Mouse (Mus musculus) left cerebral cortex, adult 18-20 months (tissue): ENCODE measurements around the gene D630045J12Rik. TPM values are rescaled to one million over a fixed set of nuclear protein-coding genes. Genes with fewer than 3 reads are reported as not detected.

Experiments
- DNase-seq, 2 experiments: peaks; one replicate each; pipeline ENCODE4 v3.0.0; 2021 to 2022; ENCODE audit warnings: low spot score in 2 of 2, mixed read lengths in 1 of 2
- total RNA-seq, 2 experiments: library from RNA; stranded (reverse); gene quantifications; 2 replicates each; pipeline ENCODE4 v1.2.3; 2021

The D630045J12Rik gene
- total RNA-seq, 2 experiments from 2014 or later = 38.0 to 38.3 TPM

DNA sequence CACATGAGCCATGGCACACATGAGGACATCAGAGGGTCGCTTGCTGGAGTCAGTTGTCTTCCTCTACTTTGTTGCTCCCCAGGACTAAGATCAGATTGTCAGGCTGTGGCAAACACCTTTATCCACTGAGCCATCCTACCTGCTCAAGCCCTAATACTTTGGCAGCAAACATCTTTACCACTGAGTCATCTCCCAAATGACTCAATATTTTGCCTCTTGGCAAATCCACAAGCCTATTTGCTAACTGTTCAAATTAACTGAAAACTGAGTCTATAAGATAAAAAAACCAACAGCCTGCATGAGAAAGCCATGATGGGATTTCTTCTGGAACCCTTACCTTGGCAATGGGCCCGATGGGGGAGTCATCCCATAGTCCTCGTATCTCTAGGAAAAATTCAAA, 114.7 kb downstream of the D630045J12Rik start:
- DNase-seq = no peak

DNA sequence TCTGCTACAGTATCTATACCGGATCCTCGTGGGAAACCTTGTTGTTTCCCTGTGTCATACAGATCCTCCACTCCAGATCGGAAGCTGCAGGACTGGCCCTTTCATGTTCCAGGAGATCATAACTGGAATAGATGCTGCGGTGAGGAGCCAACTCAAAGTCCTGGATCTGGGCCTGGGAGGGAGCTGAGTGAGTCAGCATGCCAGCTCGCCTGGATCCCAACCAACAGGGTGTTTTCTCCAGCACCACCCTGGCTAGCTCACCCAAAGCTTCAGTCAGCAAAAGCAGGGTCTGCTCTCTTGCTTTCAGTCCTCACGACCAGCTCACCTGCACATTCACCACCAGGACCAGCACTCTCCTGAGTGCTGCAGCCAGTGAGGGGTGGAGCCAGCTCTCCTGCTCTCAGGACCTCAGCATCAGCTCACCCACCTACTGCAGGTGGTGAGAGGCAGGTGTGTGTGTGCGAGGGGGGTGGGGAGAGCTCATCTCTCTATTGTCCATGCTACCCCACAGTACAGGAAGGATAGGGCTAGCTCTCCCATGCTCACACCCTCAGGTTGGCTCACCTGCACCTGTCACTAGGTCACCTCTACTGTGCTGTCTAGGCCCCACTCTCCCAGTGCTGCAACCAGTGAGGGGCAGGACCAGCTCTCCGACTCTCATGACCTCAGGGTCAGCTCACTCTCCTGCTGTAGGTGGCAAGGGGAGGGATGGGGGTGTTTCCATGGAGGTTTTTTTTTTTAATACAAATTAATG, 118.8 kb downstream of the D630045J12Rik start:
- DNase-seq = peak; percentile 70 to 82

DNA sequence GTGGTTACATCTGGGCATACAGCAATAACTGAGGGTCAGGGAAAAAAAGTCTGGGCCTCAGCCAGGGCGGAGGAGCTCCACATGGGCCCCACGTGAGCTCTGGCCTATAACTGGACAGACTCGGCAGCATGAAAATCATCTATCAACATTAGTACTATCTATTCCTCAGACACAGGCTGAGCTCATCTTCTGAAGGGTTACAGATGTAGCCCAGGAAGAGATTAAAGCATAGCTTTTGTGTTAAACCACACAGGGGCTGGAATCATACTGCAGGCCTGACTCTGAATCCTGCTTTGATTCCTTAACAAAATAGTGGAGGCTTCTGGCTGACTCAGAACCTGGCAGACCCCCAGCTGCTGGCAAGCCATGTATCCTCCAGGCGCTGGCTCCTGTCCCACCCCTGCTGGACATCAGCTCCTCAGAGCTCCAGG, 122.0 kb downstream of the D630045J12Rik start:
- no peak for DNase-seq

DNA sequence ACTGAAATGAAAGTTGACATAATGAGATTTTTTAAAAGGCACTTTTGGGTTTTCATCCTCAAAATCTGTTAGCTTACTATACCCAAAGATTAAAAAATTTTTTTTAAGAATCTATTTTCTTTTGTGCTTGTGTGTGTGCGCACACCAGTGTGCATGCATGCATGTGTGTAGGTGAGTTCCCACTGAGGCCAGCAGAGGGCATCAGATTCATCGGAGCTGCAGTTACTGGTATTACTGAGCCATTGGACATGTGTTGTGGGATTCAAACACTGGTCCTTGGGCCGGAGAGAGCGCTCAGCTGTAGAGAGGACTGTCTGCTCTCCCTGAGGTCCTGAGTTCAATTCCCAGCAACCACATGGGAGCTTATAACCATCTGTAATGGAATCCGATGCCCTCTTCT, 123.9 kb downstream of the D630045J12Rik start:
- DNase-seq = no peak

DNA sequence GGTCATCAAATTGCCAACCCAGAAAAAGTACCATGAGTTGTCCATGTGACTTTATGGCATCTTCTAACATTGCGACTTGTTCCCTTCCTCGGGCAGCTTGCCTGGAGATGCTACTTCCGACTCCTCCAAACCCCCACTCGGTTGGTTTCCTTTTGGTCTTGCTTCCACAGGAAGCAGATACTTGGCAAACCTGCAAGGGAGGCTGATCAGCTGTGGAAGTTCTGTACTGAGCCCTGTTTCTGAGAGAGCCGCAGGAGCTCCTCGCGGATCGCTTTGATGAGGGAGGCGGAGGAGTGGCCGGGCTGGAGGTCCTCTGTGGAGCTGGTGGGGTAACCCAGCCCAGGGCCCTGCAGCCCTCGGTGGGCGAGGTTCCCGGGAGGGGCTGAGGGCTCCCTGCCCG, 125.7 kb downstream of the D630045J12Rik start:
- DNase-seq = no peak

DNA sequence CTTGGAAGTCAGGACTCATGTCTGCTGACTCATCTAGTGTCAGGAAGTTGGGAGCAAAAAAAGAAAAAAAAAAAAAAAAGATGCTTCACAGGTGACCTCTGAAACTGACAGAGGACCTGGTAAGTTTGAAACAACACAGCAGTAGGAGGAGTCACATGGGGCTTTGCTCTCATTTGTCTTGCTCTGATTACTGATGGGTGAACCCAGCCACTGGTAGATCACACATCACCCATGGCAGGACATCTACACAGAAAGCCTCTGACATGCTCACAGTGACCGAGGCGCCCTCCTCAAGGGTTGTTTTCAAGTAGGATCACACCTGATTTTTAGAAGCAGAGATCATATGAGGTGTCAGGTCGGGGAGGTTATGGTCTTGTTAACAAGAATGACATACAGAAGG, 128.3 kb downstream of the D630045J12Rik start:
- no peak for DNase-seq

DNA sequence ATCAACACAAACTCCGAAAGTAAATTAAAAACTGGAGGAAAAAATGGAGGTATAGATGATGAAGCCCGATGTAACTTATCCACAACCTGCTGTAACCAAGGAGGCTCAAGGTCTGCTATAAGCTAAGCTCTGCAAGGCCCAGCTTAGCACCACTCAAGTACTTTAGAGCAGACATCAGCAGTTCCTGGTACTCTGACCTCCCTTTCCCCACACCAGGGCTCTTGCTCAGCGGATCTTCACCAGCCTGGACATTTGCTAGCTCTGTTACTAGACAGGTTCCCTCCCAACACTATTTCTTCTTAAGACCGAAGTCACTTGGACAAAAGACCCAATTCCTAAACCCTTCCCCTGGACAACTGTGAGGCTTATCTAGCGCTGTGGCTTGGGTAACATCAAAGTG, 128.9 kb downstream of the D630045J12Rik start:
- no peak for DNase-seq

DNA sequence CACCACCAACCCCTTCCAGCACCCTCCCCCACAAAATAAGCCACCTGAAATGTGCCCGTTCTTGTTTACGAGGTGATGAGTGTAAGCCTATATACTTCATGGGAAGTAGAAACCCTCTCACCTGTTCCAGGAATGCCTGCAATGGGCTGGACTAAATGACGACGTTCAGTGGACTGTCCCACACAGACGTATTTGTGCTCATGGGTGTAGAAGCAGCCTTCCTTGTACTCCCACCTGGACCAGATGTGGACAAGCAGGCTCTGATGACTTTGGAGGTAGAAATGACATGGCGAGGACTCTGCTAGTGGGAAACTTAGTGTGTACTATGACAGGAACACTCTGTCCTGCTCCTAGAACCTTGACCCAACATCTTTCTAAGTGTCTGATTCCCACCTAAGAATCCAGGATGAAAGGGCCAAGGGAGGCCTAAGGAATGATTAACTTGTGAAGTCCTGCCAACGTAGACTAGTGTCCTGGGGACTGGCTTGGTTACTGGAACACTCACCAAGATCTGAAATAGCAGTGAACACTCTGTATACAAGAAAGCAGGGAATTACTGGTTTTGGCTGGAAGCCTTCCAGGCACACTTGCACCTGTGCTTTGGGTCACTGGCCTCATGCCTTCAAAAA, 129.5 kb downstream of the D630045J12Rik start, which contains the start of gene Atp6v0a4:
TSS of gene Atp6v0a4 (minus strand) at position 380 of the 629 bp plus-strand sequence.
- no peak for DNase-seq

DNA sequence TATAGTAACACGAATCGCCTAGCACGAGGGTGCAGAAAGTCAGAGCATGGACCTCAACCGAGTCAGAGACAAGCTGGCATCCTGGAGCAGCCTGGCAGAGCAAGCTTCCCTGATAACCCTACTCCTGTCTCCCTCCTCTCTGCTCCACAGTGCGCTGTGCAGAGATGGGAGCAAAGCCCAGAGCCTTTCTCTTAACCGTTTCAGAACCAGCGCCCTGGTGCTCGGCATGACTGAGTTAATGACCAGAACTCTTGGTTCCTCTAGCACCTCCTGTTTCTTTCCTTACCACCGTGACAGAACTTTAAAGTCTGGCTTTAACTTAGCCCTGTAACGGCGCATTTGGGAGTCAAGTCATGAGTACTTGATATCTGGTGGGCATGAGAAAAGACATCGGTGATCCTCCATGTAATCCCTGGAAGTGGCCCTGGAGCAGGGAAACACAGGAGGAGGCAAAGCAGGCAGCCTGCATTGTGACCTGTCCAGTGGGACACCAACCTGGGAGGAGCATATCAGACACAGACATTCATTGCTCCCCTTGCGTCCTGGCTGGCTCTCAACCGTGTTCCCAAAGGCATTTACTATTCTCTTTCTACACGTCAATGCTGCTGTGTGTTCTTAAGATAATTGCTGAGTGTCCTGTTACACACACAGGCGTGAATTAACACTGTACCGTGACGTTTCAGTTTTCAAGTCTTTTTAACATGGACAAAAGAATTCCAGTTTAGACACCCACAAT, 130.2 kb downstream of the D630045J12Rik start:
- DNase-seq = no peak

DNA sequence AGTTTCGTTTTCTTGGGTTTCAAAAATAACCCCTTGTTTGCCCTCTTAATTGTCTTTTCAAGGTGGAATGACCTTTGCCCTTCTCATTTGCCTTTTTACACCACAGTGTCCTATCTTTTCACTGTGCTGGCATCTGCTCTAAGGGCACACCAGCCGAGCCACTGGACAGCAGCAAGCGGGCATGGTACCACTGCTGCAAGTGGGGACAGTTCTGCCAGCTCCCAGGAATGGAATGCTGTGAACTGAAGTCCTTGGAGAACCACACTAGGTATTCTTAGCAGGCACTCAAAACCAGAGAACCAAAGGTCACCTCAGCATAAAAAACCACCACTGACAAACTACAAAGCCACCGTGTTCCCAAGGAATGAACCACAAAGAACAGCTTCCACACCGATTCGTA, 131.0 kb downstream of the D630045J12Rik start:
- DNase-seq = no peak

DNA sequence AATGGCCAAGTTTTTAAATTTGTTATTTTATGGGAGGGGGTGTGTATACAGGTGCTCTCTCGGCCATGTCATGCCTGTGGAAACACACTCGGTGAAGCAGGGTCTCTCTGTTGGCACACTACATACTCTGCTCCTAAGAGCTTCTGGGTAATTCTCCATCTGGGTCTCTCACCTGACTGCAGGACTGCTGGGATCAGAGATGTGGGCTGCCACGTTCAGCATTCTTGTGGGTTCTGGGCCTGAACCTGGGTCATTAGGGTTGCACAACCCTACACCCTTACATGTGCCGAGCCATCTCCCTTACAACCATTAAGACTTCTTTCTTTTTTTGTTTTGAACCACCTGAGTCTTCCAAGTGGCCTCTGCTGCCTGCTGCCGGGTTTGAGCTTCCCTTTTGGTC, 132.0 kb downstream of the D630045J12Rik start:
- no peak for DNase-seq

DNA sequence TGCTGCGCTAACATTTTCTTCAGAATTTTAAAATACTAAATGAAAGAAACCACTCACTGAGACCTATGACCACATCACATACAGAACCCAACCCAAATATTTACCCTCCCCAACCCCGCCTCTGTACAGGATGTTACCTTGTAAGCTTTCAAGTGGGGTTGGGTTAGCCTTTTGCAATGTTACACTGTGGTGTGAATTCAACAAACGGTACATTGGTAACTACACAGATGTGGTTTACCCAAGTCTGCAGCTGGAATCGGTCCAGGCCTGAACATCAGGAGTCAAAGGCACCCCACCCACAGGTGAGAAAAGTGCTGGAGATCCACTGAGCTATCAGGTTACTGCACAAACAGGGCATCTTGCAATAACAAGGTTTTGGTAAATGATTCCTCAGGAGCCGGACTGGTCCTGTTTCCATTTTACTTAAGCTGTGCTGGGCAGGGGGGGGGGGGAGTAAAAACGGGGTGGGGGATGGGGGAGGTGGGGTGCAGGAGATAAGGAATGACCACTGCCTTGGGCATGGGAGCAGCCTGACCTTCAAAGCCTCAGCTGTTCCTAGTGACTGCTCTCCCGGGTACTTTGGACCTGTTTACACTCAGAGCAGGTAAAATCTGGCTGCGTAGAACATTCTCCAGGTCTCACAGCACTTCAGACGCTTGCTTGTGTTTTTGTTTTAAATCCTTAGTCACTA, 133.0 kb downstream of the D630045J12Rik start:
- DNase-seq = no peak

DNA sequence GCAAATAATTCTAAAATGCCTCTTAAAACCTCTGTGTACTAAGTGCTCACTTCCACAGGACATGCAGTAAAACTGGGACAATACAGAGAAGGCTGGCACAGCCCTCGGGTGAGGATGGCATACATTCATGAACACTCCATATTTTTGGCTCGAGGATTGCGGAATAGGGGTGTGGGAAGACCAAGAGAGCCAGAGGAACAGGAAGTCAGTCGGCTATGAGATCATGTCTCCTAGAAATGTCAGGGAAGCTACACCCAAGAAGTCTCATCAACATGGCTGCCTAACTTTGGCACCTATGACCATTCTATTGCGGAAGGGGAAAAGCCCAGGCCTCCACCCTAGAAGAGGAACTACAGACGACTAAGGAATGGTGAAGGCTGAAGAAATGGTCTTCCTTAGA, 135.5 kb downstream of the D630045J12Rik start:
- no peak for DNase-seq

DNA sequence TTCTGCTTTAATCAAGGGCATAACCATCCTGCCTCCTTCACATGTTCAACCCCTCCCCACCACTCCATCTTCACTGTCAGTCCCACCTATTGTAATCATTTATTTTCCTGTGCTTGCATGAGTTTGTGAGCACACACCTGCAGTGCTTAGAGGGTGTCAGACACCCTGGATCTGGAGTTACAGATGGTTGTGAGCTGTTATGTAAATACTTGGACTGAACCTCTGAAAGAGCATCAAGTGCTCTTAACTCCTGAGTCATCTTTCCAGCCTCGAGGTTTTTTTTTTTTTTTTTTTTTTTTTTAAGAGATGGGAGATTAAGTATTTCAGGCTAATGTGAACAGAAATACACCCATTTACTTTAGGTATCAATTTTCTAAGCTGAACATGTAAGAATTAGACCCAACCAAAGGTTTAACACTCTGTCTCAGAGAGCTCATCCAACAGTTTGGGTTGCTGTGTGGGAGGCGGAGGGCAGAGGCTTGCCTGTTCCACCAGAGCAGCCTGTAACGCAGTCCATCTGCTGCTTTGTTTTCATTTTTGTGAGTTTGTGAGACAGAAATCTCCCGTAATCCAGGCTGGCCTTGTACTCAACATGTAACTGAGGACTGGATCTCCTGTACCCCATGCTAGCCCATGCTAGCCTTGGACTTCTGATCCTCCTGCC, 137.6 kb downstream of the D630045J12Rik start:
- peak; percentile 39 to 61 for DNase-seq

DNA sequence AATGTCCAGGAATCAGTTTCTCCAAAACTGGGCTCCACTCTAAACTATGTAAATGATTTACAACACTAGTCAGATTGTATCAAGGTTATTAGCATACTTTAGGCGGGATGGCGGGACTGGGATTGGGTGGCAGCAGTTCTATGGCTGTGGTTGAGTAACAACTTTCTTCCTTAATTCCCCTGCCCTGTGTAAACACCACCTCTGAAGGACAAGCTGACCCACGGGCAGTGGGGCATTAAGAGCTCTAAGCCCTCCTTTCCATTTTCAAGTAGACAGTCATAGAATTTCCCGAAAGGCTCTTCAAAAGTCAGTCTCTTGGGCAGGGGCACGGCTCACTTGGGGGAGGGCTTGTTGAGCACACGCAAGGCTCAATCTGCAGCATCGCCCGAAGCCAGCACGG, 142.9 kb downstream of the D630045J12Rik start:
- DNase-seq = no peak

DNA sequence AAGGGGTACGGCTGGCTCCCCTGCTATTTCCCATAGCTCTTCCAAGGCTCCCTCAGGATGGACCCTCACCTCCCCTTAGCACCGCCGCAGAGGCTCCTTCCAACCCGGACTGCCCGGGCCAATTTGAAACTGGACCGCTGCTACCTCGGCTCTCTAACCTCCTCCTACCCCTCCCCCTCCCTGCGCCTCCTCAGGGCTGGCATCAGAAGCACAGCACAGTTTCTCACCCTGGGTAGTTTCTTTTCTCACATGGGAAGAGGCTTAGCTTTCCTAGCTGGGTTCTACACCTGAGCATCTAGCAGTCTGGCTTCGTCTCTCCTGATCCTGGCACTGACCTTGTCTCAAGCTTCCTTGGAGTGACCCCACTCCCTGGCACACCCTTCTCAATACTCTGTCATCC, 143.9 kb downstream of the D630045J12Rik start:
- no peak for DNase-seq

DNA sequence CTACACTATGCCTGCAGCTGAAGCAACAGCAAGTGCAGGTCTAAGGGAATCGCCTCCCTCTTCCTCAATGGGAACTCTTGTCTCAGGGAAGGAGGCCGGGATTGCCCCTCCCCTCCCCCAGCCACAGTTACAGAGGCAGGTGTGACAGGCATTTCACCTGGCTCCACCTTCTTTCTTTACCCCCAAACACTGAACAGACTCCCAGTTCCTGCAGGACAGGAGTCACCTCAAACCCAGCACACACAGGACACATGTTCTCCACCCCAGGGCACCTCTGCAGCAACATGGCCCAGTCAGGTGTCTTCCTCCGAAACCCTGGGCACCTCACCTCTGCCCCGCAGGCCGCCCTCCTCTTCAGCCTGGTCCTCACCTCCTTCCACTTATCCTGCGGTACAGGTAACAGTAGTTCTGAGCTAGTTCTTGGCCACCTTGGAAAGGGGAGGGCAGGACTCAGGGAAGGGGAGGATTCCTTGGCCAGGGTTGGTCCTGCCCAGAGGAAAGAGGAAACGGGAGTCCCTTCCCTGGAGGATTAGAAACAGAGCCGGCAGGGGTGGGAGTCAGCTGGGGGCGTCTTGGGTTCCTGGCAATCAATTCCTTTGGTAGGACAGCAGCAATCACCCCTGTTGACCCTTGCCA, 144.5 kb downstream of the D630045J12Rik start, which contains the start of gene Tmem213:
TSS of gene Tmem213 (plus strand) at position 96 of the 636 bp plus-strand sequence.
- DNase-seq = no peak

DNA sequence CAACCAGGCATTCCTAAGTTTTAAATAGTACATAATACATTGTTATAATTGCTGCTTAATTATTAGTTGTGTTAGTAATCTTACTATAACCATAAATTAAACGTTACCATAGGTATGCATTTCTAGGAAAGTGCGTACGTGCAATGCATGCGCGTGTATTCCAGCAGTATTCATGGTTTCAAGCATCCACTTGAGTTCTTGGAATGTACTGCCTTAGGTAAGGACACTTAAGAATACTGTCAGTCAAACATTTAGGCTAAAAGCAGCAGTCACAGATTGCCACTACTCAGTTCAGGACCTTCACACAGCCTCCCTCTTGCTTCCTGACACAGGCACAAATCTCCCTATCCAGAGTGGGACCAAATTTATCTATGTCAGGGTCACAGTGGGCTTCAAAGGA, 145.4 kb downstream of the D630045J12Rik start:
- no peak for DNase-seq

DNA sequence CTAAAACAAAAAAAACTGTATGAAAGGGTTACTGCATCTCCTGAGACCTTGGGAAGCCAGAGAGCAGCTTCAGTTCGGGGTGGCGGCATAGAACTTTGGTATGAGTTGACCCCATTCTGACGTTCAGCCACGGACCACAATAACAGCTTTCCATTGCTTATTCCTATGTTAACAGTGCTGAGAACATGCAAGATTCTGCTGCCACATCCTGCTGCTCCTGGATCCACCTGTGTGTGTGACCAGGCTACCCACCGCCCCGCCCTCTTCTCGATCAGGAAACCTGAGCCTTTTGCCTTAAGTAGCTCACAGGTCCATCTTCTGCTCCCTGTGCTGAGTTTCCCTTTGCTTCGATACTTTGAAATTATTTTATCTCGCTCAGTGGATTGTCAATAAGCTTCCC, 147.9 kb downstream of the D630045J12Rik start:
- DNase-seq = no peak

DNA sequence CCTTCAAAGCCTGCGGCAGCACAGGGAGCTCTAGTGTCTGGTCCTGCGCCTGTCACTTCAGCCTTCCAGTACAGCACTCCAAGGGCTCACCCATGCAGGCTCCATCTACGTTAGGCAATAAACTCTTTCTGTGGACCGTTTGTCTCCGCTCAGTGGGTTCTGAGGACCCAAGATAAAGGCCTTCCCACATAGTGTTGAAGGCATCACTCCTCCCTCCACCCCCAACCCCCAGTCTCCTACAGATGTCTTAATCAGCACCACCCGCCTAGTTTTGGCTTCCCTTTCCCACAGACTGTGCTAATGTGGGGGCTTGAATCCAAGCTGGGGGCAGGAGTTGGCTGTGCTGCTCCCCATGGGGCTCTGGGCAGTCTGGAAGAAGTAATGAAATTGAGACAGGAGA, 150.0 kb downstream of the D630045J12Rik start:
- DNase-seq = no peak
